Mouse (Mus musculus): Measurements from ENCODE around the gene Cdkn2d. TPM values are rescaled to one million over a fixed set of nuclear protein-coding genes. Genes with fewer than 3 reads are reported as not detected.

Cdkn2d gene
- polyA plus RNA-seq, 1 experiment from 2014 or later = 74.3 TPM

DNA sequence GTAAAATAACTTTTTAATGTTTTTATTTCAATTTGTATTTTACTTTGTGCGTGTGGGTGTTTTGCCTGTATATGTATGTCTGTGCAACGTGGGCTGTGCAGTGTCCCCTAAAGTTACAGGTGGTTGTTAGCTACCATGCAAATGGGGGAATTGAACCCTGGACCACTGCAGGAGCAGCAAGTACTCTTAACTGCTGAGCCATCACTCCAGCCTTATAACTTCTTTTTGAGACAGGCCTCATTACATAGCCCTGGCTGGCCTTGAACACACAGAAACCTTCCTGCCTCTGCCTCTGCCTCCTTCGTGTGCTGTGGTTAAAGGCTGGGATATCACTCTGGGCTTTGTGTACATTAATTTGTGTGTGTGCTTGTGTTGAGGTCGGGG lies 51.8 kb downstream of the Cdkn2d start:
- 0 out of 2 replicates have a peak, but pooled peaks cover 7% of the 10 kb centered on the region for H3K36me3 ChIP-seq (replicated peaks; ENCODE audit: insufficient read depth, low read length)
- DNase-seq (no peak), ATAC-seq (no peak)
- peak overlapping the region; percentile 97 for H3K27ac ChIP-seq (ENCODE audit: low read depth)
- TF ChIP-seq EP300 (IDR thresholded peaks at IDR 0.05; ENCODE audit: low read depth) (no peak), CTCF (IDR thresholded peaks at IDR 0.05; ENCODE audit: low read depth) (no peak)
- H3K4me2 ChIP-seq (ENCODE audit: low read depth, low read length) = peak overlapping the region; percentile 77
- H3K9ac ChIP-seq (replicated peaks) = peak overlapping the region; percentile 94
- peaks cover 20% of the 10 kb centered on the region for H3K27me3 ChIP-seq (ENCODE audit: insufficient read depth, low read length)
- H3K4me3 ChIP-seq (ENCODE audit: low read depth, low read length) = peak overlapping the region; percentile 86
- H3K9me3 ChIP-seq (ENCODE audit: low read length) = no peaks in the 10 kb centered on the region
- 23% methylated on average over 4 of the region's 4 CpGs for WGBS (ENCODE audit: insufficient replicate concordance)
- H3K4me1 ChIP-seq (ENCODE audit: insufficient read depth) = peaks cover 34% of the 10 kb centered on the region

DNA sequence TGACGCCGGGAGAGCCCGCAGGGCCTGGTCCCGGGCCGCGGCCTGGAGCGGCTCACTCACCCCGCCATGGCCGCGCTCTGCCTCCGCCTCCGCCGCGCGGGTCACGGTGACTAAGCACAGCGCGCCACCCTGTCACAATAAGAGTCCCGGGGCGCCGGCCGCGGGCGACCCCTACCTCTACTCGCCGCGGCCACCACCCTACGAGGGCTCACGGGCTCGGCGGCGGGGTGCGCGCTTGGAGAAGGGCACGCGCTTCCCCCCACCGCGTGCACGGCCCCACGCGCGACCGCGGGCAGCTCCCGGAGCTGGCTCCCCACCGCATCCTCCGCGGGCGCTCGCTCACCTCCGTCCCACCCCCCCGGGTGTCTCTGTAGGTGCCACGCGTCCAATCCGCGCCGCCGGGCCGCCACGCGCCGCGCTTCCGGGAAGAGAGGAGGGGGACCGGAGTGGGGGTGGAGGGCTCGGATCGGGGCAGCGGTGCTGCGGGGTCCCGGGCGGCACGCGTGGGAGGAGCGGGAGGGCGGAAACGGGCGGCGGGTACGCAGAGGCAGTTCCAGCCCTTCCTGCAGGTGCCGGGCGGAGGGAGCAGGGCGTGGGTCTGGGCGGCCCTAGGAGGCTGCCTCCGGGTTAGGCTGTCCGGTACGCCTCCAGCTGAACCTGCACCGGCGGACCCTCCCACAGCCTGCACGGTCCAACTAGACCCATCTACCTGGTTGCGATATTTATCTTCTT lies 52.3 kb downstream of the Cdkn2d start, which contains the start of gene Keap1:
TSS of gene Keap1 (minus strand) at position 629 of the 732 bp plus-strand sequence.
- peaks cover 7% of the 10 kb centered on the region; the same call in 1 of the 2 replicates for H3K36me3 ChIP-seq (replicated peaks; ENCODE audit: insufficient read depth, low read length)
- peak within 1 kb of the TSS; percentile 77 for H3K4me2 ChIP-seq (ENCODE audit: low read depth, low read length)
- peak; percentile 89 for ATAC-seq
- 4% methylated on average over 60 of the region's 90 CpGs for WGBS (ENCODE audit: insufficient replicate concordance)
- peaks cover 30% of the 10 kb centered on the region for H3K4me1 ChIP-seq (ENCODE audit: insufficient read depth)
- H3K27ac ChIP-seq (ENCODE audit: low read depth) = peak within 1 kb of the TSS; percentile 97
- peak within 1 kb of the TSS; percentile 86 for H3K4me3 ChIP-seq (ENCODE audit: low read depth, low read length)
- no peak; the same call in 1 of the 2 replicates for TF ChIP-seq CTCF (IDR thresholded peaks at IDR 0.05; ENCODE audit: low read depth)
- no peak for TF ChIP-seq EP300 (IDR thresholded peaks at IDR 0.05; ENCODE audit: low read depth)
- H3K9me3 ChIP-seq (ENCODE audit: low read length) = no peaks in the 10 kb centered on the region
- peaks cover 14% of the 10 kb centered on the region for H3K27me3 ChIP-seq (ENCODE audit: insufficient read depth, low read length)
- peak within 1 kb of the TSS; percentile 94 for H3K9ac ChIP-seq (replicated peaks)
- peak; percentile 89 for DNase-seq

Other genes starting within 250 kb of the Cdkn2d start
- 0.51 TPM in 1 of 2 replicates, not detected in the other for gene Zglp1, start 224.3 kb downstream of the Cdkn2d start, polyA plus RNA-seq (2015; fragmentation: Nextera tagmentation; extraction: Ambion mirVana)
- gene Gm49373, start 218.3 kb downstream of the Cdkn2d start, polyA plus RNA-seq (2015; fragmentation: Nextera tagmentation; extraction: Ambion mirVana) = 0.06 and 0.11 TPM in 2 replicates
- 26.7 and 29.9 TPM in 2 replicates for gene Fdx1l, start 217.8 kb downstream of the Cdkn2d start, polyA plus RNA-seq (2015; fragmentation: Nextera tagmentation; extraction: Ambion mirVana)
- gene Gm38431, start 199.4 kb downstream of the Cdkn2d start, polyA plus RNA-seq (2015; fragmentation: Nextera tagmentation; extraction: Ambion mirVana) = 0.40 and 0.61 TPM in 2 replicates
- 8.3 and 9.5 TPM in 2 replicates for gene Raver1, start 199.4 kb downstream of the Cdkn2d start, polyA plus RNA-seq (2015; fragmentation: Nextera tagmentation; extraction: Ambion mirVana)
- gene Tyk2, start 160.2 kb downstream of the Cdkn2d start, polyA plus RNA-seq (2015; fragmentation: Nextera tagmentation; extraction: Ambion mirVana) = 4.5 and 5.4 TPM in 2 replicates
- 81.1 and 84.1 TPM in 2 replicates for gene Cdc37, start 141.4 kb downstream of the Cdkn2d start, polyA plus RNA-seq (2015; fragmentation: Nextera tagmentation; extraction: Ambion mirVana)
- 1.4 and 1.5 TPM in 2 replicates for gene Pde4a, start 125.7 kb downstream of the Cdkn2d start, polyA plus RNA-seq (2015; fragmentation: Nextera tagmentation; extraction: Ambion mirVana)
- gene Keap1, start 52.0 kb downstream of the Cdkn2d start, polyA plus RNA-seq (2015; fragmentation: Nextera tagmentation; extraction: Ambion mirVana) = 22.9 and 26.5 TPM in 2 replicates
- 0.08 and 0.17 TPM in 2 replicates for gene S1pr5, start 43.0 kb downstream of the Cdkn2d start, polyA plus RNA-seq (2015; fragmentation: Nextera tagmentation; extraction: Ambion mirVana)
- gene Atg4d, start 26.1 kb downstream of the Cdkn2d start, polyA plus RNA-seq (2015; fragmentation: Nextera tagmentation; extraction: Ambion mirVana) = 49.3 and 51.2 TPM in 2 replicates
- 4.7 and 5.3 TPM in 2 replicates for gene Kri1, start 3.4 kb downstream of the Cdkn2d start, polyA plus RNA-seq (2015; fragmentation: Nextera tagmentation; extraction: Ambion mirVana)
- gene Ap1m2, start 20.9 kb upstream of the Cdkn2d start, polyA plus RNA-seq (2015; fragmentation: Nextera tagmentation; extraction: Ambion mirVana) = 0.32 and 0.54 TPM in 2 replicates
- gene Slc44a2, start 29.3 kb upstream of the Cdkn2d start, polyA plus RNA-seq (2015; fragmentation: Nextera tagmentation; extraction: Ambion mirVana) = 12.8 and 14.4 TPM in 2 replicates
- gene Ilf3, start 76.5 kb upstream of the Cdkn2d start, polyA plus RNA-seq (2015; fragmentation: Nextera tagmentation; extraction: Ambion mirVana) = 19.1 and 23.5 TPM in 2 replicates
- 11.3 and 13.7 TPM in 2 replicates for gene Qtrt1, start 120.4 kb upstream of the Cdkn2d start, polyA plus RNA-seq (2015; fragmentation: Nextera tagmentation; extraction: Ambion mirVana)
- gene Dnm2, start 133.5 kb upstream of the Cdkn2d start, polyA plus RNA-seq (2015; fragmentation: Nextera tagmentation; extraction: Ambion mirVana) = 29.5 and 35.2 TPM in 2 replicates
- gene Tmed1, start 218.8 kb upstream of the Cdkn2d start, polyA plus RNA-seq (2015; fragmentation: Nextera tagmentation; extraction: Ambion mirVana) = 34.6 and 38.0 TPM in 2 replicates
- 13.6 and 14.2 TPM in 2 replicates for gene AB124611, start 234.8 kb upstream of the Cdkn2d start, polyA plus RNA-seq (2015; fragmentation: Nextera tagmentation; extraction: Ambion mirVana)

Data from liver, postnatal 0 days (tissue).